Mouse (Mus musculus) thymus, adult 18-20 months (tissue): ENCODE measurements around the gene Tmem63b.
"Not testable (repeated sequence)": the region's sequence is repeated elsewhere in the genome, so short reads cannot be mapped to it uniquely, and the experiment has no call there.

Experiments used
- DNase-seq, 2 experiments: peaks; one replicate each; pipeline ENCODE4 v3.0.0; 2022; ENCODE audit warnings: mixed read lengths in 2 of 2

Gene Tmem63b

GRCm38 (mm10) chr17:45667481-45667880 lies 19.2 kb downstream of the Tmem63b start:
- DNase-seq = no peak

DNA sequence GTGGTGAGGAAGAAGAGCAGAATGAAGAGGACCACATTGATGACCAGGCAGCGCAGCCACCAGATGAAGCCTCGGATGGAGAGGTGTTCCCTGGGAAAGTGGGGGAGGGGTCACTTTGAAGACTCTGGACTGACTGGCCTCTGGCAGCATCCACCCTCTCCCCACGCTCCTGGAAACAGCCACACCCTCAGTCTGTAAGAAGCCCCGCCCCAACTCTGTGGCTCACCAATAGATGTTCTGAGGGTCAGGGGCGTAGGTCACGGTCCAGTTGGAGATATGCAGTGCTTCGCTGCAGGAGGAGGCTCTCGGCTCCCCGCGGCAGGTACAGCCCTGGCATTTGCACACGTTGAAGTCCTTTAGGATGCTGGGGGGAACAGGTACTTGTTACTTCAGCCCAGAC lies 20.6 kb downstream of the Tmem63b start:
- DNase-seq = no peak

DNA sequence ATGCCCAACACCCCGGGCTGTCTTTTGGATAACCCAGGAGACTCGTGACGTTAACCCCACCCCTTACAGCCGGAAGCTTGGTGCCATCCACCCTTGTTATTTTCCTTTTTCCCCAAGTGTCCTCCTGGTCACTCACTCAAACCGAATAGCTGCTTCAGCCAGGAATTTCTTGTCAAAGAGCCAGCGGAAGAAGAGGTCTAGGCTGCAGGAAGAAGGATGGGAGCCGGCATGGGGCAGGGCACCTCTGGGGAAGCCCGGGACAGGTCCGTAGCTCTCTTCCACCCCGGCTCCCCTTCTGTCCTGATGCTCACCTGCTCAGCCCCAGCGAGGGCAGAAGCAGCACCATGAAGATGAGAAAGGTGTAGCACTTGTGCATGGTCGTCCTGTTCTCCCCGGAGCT lies 22.1 kb downstream of the Tmem63b start:
- DNase-seq = no peak

GRCm38 (mm10) chr17:45663106-45663919 lies 23.4 kb downstream of the Tmem63b start:
- peak; percentile 34 to 42 for DNase-seq

- DNase-seq = no peak
Measured at GRCm38 (mm10) chr17:45659225-45659624, 27.5 kb downstream of the Tmem63b start, which contains the start of gene Capn11. Gene Capn11, minus strand, starts transcription at chr17:45659325.

DNA sequence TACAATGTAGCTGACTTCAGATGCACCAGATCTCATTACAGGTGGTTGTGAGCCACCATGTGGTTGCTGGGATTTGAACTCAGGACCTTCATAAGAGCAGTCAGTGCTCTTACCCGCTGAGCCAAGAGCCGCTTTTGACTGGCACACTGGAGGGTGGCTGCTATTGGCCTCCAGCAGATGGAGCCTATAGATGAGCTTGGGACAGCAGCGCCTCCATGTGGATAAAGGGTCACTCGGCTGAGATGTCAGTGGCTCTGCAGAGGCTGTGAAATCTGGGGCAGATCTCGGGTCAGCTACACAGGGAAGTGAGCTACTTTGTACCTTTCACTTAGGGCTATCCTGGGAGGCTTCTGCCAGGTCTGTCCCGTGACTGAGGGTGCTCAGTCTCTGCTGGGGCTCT lies 30.9 kb downstream of the Tmem63b start:
- no peak for DNase-seq

DNA sequence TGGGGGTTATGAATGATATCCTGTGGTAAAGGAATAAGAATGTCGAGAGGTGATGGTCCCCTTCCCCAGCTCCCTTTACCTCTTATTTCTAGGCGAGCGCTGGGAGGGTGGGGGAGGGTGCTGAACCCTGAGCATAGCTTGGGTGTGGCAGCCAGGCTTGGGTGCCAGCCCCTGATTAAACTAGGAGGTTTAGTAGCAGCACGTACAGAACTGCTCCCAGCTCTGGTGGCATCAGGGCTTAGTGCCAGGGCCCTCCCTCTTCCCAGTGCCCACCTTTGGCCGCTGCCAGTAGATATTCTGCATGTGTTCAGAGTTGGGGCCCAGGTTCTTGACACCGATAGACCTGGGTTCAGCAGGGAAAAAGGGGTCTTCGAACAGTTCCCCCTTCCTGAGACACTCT lies 33.5 kb downstream of the Tmem63b start:
- DNase-seq = no peak

DNA sequence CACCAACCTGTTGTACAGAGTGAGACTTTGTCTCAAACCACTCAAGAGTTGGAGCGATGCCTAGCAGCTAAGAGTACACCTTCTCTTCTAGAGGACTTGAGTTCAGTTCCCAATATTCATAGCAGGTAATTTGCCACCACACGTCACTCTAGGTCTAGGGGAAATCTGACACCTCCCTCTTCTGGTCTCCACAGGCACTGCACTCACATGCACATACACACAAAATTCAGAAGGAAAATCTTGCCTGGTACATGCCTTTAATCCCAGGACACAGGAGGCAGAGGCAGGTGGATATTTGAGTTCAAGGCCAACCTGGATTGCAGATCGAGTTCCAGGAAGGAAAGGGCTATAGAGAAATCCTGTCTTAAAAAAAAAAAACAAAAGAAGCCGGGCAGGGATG lies 42.5 kb downstream of the Tmem63b start:
- no peak for DNase-seq

DNA sequence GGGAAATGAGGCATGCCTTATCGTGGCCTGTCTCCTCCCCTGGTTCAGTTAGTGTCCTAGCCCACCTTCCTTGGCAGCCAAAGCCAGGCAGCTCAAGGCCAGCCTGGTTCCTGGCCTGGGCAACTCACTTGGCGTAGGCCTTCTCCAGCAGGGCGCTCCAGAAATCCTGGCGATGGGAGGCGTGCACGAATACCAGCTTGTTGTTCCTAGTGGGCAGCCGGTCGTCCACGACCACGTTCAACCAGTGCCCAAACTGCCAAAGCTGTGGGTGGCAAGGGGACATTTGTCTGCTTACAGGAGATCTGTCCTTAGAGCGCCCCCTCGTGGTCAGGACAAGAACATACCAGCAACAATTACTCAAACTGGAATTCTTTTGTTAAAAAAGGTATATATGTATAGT lies 44.0 kb downstream of the Tmem63b start:
- DNase-seq = peak; percentile 46 to 61

GRCm38 (mm10) chr17:45641981-45642380 lies 44.7 kb downstream of the Tmem63b start:
- DNase-seq = no peak

DNA sequence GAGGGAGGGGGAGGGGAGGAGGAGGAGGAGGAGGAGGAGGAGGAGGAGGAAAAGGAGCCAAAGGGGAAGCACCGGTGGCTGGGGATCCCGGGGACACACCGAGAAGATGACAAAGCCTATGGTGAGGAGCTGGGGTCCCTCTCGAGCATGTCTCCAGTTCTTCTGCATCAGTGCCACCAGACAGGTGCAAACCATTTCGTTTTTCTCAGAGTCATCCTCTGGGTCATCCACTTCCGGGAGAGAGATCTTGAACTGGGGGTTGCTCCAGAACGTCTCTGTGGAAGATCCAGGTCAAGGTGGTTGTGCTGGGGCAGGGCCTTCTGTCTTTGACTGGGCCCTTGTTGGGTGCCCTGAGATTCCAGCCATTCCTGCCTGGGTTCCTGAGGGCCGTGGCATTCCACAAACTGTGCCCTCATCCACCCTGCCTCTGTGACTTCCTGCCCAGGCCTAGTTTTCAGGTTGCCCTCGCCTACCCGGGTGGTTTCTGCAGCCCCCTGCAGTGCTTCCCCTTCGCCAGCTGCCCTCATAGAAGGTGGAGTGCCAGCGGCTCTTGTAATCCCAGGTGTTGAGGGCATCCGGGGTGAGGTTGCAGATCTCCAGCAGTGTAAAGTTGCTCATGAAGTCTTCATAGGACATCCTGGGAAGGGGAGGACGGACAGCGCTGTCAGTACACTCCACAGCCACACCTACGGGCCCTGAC lies 48.0 kb downstream of the Tmem63b start:
- peak; percentile 75 to 84 for DNase-seq

- DNase-seq = no peak
Measured at GRCm38 (mm10) chr17:45634033-45634432, 52.7 kb downstream of the Tmem63b start.

- no peak for DNase-seq
Measured at GRCm38 (mm10) chr17:45631940-45632339, 54.8 kb downstream of the Tmem63b start.

GRCm38 (mm10) chr17:45630992-45631391 lies 55.7 kb downstream of the Tmem63b start:
- DNase-seq = no peak

- DNase-seq = peak; percentile 48 to 63
Measured at GRCm38 (mm10) chr17:45629861-45630694, 56.6 kb downstream of the Tmem63b start.

DNA sequence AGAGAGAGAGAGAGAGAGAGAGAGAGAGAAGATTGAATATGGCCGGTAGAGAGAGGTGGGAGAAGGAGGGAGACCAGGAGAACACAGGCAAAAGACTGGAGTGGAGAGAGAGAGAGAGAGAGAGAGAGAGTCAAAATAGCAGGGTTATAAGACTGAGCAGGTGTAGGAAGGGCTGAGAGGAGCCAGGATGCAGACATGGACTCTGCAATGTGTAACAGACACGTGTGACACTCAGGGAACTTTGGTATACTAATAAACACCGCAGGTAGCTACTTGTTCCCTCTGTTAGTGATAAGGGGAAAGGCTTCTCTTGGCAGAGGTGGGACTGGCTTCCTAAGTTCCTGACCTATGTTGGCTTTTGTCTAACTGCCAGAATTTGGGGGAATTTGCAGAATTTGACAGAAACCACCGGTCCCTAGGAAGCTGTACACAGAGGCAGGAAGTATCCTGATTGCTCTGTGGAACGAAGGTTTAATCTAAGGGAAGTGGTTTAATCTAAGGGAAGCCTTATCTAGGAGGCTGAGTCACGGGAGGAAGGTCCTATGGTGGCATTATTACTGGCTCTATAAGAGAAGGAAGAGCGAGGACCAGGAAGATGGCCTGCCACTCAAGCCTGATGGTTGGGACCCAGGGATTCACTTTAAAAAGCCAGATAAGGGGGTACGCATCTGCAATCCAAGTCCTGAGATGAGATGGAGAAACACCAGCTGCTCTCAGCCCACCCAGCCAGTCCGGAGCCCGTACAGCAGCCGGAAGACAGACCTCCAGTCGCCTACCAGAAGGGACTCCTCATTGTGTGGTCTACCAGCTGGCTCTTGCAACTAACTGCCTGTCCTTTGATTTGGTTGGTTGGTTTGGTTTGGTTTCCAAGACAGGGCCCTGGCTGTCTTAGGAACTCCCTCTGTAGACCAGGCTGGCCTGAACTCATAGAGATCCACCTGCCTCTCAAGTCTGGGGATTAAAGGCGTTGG lies 57.5 kb downstream of the Tmem63b start:
- no peak for DNase-seq

DNA sequence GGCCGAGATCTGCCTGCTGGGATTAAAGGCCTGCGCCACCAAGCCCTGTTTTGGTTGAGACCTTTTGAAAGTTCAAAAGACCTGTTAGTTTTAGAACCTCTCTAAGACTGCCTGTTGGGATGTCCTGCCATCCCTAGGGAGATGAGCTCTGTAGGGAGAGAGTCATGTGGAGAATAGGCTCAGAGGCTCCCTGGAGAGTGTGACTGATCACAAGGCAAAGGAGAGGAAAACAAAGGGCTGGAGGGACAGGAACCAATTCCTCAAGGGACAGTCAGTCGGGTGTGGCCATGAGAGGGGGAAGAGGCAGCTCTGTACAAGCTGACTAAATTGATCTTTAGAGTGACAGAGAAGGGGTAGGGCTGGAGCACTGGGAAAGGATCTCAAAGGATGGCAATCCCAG lies 58.5 kb downstream of the Tmem63b start:
- no peak for DNase-seq

DNA sequence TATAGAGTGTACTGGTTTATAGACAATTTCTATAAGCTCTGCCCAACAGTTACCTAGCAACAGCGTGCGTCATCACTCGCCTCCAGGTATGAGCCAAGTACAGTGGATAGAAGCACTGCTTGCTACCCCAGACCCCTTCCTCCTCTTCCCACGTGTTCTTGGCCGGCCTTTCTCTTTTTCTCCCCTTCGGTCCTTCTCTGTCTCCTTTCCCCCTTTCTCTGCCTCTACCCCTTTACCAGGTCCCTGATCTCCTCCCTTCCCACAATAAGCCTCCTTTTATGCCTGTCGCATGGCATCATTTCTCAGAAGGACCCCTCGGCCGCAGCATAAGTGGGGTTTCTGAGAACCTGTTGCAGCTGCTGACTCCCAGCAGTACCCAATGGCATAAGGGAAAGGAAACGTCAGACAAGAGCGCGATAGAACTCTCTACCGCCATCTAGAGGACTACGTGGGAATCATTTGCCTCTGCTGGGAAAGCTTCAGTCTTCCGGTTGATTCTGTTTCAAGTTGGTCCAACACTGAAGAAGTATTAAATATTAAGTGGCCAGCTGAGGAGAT lies 60.0 kb downstream of the Tmem63b start:
- peak; percentile 37 to 69 for DNase-seq

GRCm38 (mm10) chr17:45623425-45623824 lies 63.3 kb downstream of the Tmem63b start:
- not testable (repeated sequence) for DNase-seq

- peak; percentile 29 to 56 for DNase-seq
Measured at GRCm38 (mm10) chr17:45619386-45620256, 67.1 kb downstream of the Tmem63b start.
